Mouse (Mus musculus): ENCODE measurements at regions not wholly inside any gene's neighbourhood (a gene's known extent, or its start where the extent isn't known, plus 50 kb on each side); places are given as distances from the start of the nearest gene placed in this dataset.

GRCm38 (mm10) chr17:9975153-9975552 is 305.6 kb upstream of the Pabpc6 start:
- WGBS, result 87% methylated on average over 1 of the region's 1 CpGs
- H3K36me3 ChIP-seq (ENCODE audit: insufficient read depth), result no peaks in the 10 kb centered on the region
- no peak overlapping the region for H3K27ac ChIP-seq (ENCODE audit: low read depth)
- ATAC-seq (ENCODE audit: insufficient read depth) (no peak), DNase-seq (no peak)
- H3K4me3 ChIP-seq (ENCODE audit: low read depth, low read length), result no peak overlapping the region
- no peaks in the 10 kb centered on the region for H3K27me3 ChIP-seq (ENCODE audit: insufficient read depth, low read length)
- no peak for TF ChIP-seq CTCF (IDR thresholded peaks at IDR 0.05; ENCODE audit: low read depth)
- no peak overlapping the region for H3K4me2 ChIP-seq
- 0 out of 2 replicates have a peak, but pooled peaks cover 13% of the 10 kb centered on the region for H3K4me1 ChIP-seq (ENCODE audit: insufficient read depth)
- H3K9me3 ChIP-seq (ENCODE audit: low read depth, low read length), result no peaks in the 10 kb centered on the region
- no peak overlapping the region for H3K9ac ChIP-seq

GRCm38 (mm10) chr17:9967988-9968387 is 298.5 kb upstream of the Pabpc6 start:
- H3K4me1 ChIP-seq (ENCODE audit: insufficient read depth), result no peaks in the 10 kb centered on the region
- H3K27ac ChIP-seq (ENCODE audit: low read depth), result no peak overlapping the region
- DNase-seq (peak; percentile 43), ATAC-seq (ENCODE audit: insufficient read depth) (no peak)
- no peaks in the 10 kb centered on the region for H3K9me3 ChIP-seq (ENCODE audit: low read depth, low read length)
- no peaks in the 10 kb centered on the region for H3K27me3 ChIP-seq (ENCODE audit: insufficient read depth, low read length)
- H3K4me3 ChIP-seq (ENCODE audit: low read depth, low read length), result no peak overlapping the region
- no peak overlapping the region for H3K4me2 ChIP-seq
- H3K9ac ChIP-seq, result no peak overlapping the region
- 43% methylated on average over 7 of the region's 7 CpGs for WGBS
- no peaks in the 10 kb centered on the region for H3K36me3 ChIP-seq (ENCODE audit: insufficient read depth)
- TF ChIP-seq CTCF (IDR thresholded peaks at IDR 0.05; ENCODE audit: low read depth), result no peak

GRCm38 (mm10) chr17:9962893-9963436 is 293.4 kb upstream of the Pabpc6 start:
- WGBS, result 39% methylated on average over 10 of the region's 10 CpGs
- Histone ChIP-seq H3K4me2 (no peak overlapping the region), H3K9me3 (ENCODE audit: low read depth, low read length) (no peaks in the 10 kb centered on the region), H3K36me3 (ENCODE audit: insufficient read depth) (no peaks in the 10 kb centered on the region), H3K4me3 (ENCODE audit: low read depth, low read length) (no peak overlapping the region), H3K9ac (no peak overlapping the region), H3K27ac (ENCODE audit: low read depth) (no peak overlapping the region), H3K27me3 (ENCODE audit: insufficient read depth, low read length) (no peaks in the 10 kb centered on the region), H3K4me1 (ENCODE audit: insufficient read depth) (no peaks in the 10 kb centered on the region)
- ATAC-seq (ENCODE audit: insufficient read depth) (peak; percentile 49; the same call in 1 of the 2 replicates), DNase-seq (peak; percentile 31)
- TF ChIP-seq CTCF (IDR thresholded peaks at IDR 0.05; ENCODE audit: low read depth), result no peak

- H3K27ac ChIP-seq (ENCODE audit: low read depth), result no peak overlapping the region
- DNase-seq (no peak), ATAC-seq (ENCODE audit: insufficient read depth) (no peak)
- TF ChIP-seq CTCF (IDR thresholded peaks at IDR 0.05; ENCODE audit: low read depth), result no peak
- no peaks in the 10 kb centered on the region for H3K27me3 ChIP-seq (ENCODE audit: insufficient read depth, low read length)
- no peak overlapping the region for H3K9ac ChIP-seq
- H3K36me3 ChIP-seq (ENCODE audit: insufficient read depth), result no peaks in the 10 kb centered on the region
- no peaks in the 10 kb centered on the region for H3K9me3 ChIP-seq (ENCODE audit: low read depth, low read length)
- H3K4me3 ChIP-seq (ENCODE audit: low read depth, low read length), result no peak overlapping the region
- WGBS, result 74% methylated on average over 3 of the region's 3 CpGs
- no peaks in the 10 kb centered on the region for H3K4me1 ChIP-seq (ENCODE audit: insufficient read depth)
- no peak overlapping the region for H3K4me2 ChIP-seq
Observed at GRCm38 (mm10) chr17:9948985-9949667, 279.6 kb upstream of the Pabpc6 start.

GRCm38 (mm10) chr17:9947609-9948008 is 278.1 kb upstream of the Pabpc6 start:
- Histone ChIP-seq H3K4me2 (no peak overlapping the region), H3K27ac (ENCODE audit: low read depth) (no peak overlapping the region), H3K27me3 (ENCODE audit: insufficient read depth, low read length) (no peaks in the 10 kb centered on the region), H3K4me1 (ENCODE audit: insufficient read depth) (no peaks in the 10 kb centered on the region), H3K9ac (no peak overlapping the region), H3K36me3 (ENCODE audit: insufficient read depth) (no peaks in the 10 kb centered on the region), H3K4me3 (ENCODE audit: low read depth, low read length) (no peak overlapping the region), H3K9me3 (ENCODE audit: low read depth, low read length) (no peaks in the 10 kb centered on the region)
- DNase-seq (no peak), ATAC-seq (ENCODE audit: insufficient read depth) (no peak)
- TF ChIP-seq CTCF (IDR thresholded peaks at IDR 0.05; ENCODE audit: low read depth), result no peak
- WGBS, result 64% methylated on average over 7 of the region's 7 CpGs

GRCm38 (mm10) chr17:9944513-9944912 is 275.0 kb upstream of the Pabpc6 start:
- Histone ChIP-seq H3K4me2 (no peak overlapping the region), H3K36me3 (ENCODE audit: insufficient read depth) (no peaks in the 10 kb centered on the region), H3K9me3 (ENCODE audit: low read depth, low read length) (no peaks in the 10 kb centered on the region), H3K4me1 (ENCODE audit: insufficient read depth) (no peaks in the 10 kb centered on the region), H3K9ac (no peak overlapping the region), H3K4me3 (ENCODE audit: low read depth, low read length) (no peak overlapping the region), H3K27ac (ENCODE audit: low read depth) (no peak overlapping the region), H3K27me3 (ENCODE audit: insufficient read depth, low read length) (no peaks in the 10 kb centered on the region)
- TF ChIP-seq CTCF (IDR thresholded peaks at IDR 0.05; ENCODE audit: low read depth), result peak; percentile 38
- 85% methylated on average over 8 of the region's 8 CpGs for WGBS
- no peak for DNase-seq
- no peak for ATAC-seq (ENCODE audit: insufficient read depth)

GRCm38 (mm10) chr17:9942171-9942570 is 272.7 kb upstream of the Pabpc6 start:
- Histone ChIP-seq H3K27ac (ENCODE audit: low read depth) (no peak overlapping the region), H3K4me2 (no peak overlapping the region), H3K9ac (no peak overlapping the region), H3K9me3 (ENCODE audit: low read depth, low read length) (no peaks in the 10 kb centered on the region), H3K36me3 (ENCODE audit: insufficient read depth) (no peaks in the 10 kb centered on the region), H3K4me3 (ENCODE audit: low read depth, low read length) (no peak overlapping the region), H3K27me3 (ENCODE audit: insufficient read depth, low read length) (no peaks in the 10 kb centered on the region), H3K4me1 (ENCODE audit: insufficient read depth) (no peaks in the 10 kb centered on the region)
- WGBS, result 57% methylated on average over 4 of the region's 4 CpGs
- DNase-seq, result no peak
- ATAC-seq (ENCODE audit: insufficient read depth), result no peak
- no peak for TF ChIP-seq CTCF (IDR thresholded peaks at IDR 0.05; ENCODE audit: low read depth)
